In genomic region chr2:49804448-49804847, GRCm38 (mm10) we compare ENCODE assay signal across 26 mouse cellular contexts. TPM values are rescaled to one million over a fixed set of nuclear protein-coding genes. Genes with fewer than 3 reads are reported as not detected.
A peak's percentile ranks its signal among the peaks of the same experiment; 100 is the strongest.
DNase-seq lines count a peak whose midpoint lies in the region; ATAC-seq and TF ChIP-seq lines count a peak whose summit lies in the region.
"Had no signal": no experiment of that assay in that cellular context is flagged by ENCODE, and none has a peak within 500 bp of the region (broad histone marks: within the 10 kb centered on the region; RNA-seq: fewer than 3 reads in every experiment).

No protein-coding gene starts in this region.

- H3K9me3 ChIP-seq in kidney, embryonic 15.5 days (replicated peaks) = no peaks in the 10 kb centered on the region
- no peaks in the 10 kb centered on the region for H3K9me3 ChIP-seq in neural tube, embryonic 15.5 days (replicated peaks)
- H3K9me3 ChIP-seq in stomach, postnatal 0 days (ENCODE audit: control insufficient read depth, low read length) = no peaks in the 10 kb centered on the region
- H3K9me3 ChIP-seq: embryonic facial prominence, embryonic 12.5 days; embryonic facial prominence, embryonic 15.5 days; hindbrain, embryonic 12.5 days; hindbrain, embryonic 15.5 days had no signal

- H3K9ac ChIP-seq in kidney, embryonic 15.5 days = no peak overlapping the region
- H3K9ac ChIP-seq in neural tube, embryonic 15.5 days (replicated peaks) = no peak overlapping the region
- H3K9ac ChIP-seq in stomach, postnatal 0 days (ENCODE audit: low read length) = no peak overlapping the region
- H3K9ac ChIP-seq: embryonic facial prominence, embryonic 12.5 days; embryonic facial prominence, embryonic 15.5 days; forebrain, postnatal 0 days; hindbrain, embryonic 12.5 days; hindbrain, embryonic 15.5 days had no signal

- DNase-seq in kidney, adult 8-10 months = no peak
- no peak for DNase-seq in neural tube, embryonic 10.5 days (ENCODE audit: extremely low spot score, low spot score)
- no peak for DNase-seq in stomach, postnatal 0 days (ENCODE audit: low spot score)
- DNase-seq: adrenal gland, adult 2 months; adrenal gland, postnatal 14 days; cerebellum, adult 11 months; cerebellum, adult 2 months; cerebellum, adult 9-11 months; cerebellum, postnatal 25 days; forebrain, postnatal 0 days; gastrocnemius, adult 2 months; gastrocnemius, postnatal 14 days; heart, adult 2 months had no signal

- peaks cover 15% of the 10 kb centered on the region for H3K4me1 ChIP-seq in kidney, embryonic 15.5 days
- peaks cover 12% of the 10 kb centered on the region for H3K4me1 ChIP-seq in neural tube, embryonic 15.5 days
- H3K4me1 ChIP-seq in stomach, postnatal 0 days (replicated peaks; ENCODE audit: control insufficient read depth, insufficient read depth) = no peaks in the 10 kb centered on the region
- H3K4me1 ChIP-seq: embryonic facial prominence, embryonic 12.5 days; hindbrain, embryonic 12.5 days; hindbrain, embryonic 15.5 days had no signal

- no peaks in the 10 kb centered on the region for H3K36me3 ChIP-seq in kidney, embryonic 15.5 days
- no peaks in the 10 kb centered on the region for H3K36me3 ChIP-seq in neural tube, embryonic 15.5 days
- no peaks in the 10 kb centered on the region for H3K36me3 ChIP-seq in stomach, postnatal 0 days (ENCODE audit: control insufficient read depth, insufficient read depth, low read length)
- H3K36me3 ChIP-seq: embryonic facial prominence, embryonic 12.5 days; embryonic facial prominence, embryonic 15.5 days; hindbrain, embryonic 12.5 days; hindbrain, embryonic 15.5 days had no signal

- peak; percentile 25; the same call in 1 of the 2 replicates for ATAC-seq in kidney, embryonic 15.5 days (replicated peaks; ENCODE audit: low FRiP score)
- 0 out of 2 replicates have a peak, but pooled peaks have one; percentile 14 for ATAC-seq in neural tube, embryonic 15.5 days (ENCODE audit: low FRiP score)
- ATAC-seq in stomach, postnatal 0 days (ENCODE audit: low FRiP score, low TSS enrichment) = peak; percentile 18; the same call in 1 of the 2 replicates
- ATAC-seq in granulocyte monocyte progenitor cell, adult 5-6 weeks (replicated peaks; ENCODE audit: poor library complexity, severe bottlenecking) = no peak
- ATAC-seq: CD4-positive, CD25-positive, alpha-beta regulatory T cell, adult 4 months; forebrain, embryonic 14.5 days; forebrain, postnatal 0 days had no signal

- no peak for TF ChIP-seq EP300 in stomach, postnatal 0 days (optimal IDR thresholded peaks at IDR 0.05)

- WGBS in kidney, embryonic 15.5 days = 62% methylated on average over 8 of the region's 8 CpGs
- WGBS in neural tube, embryonic 15.5 days = 74% methylated on average over 8 of the region's 8 CpGs
- WGBS in stomach, postnatal 0 days = 72% methylated on average over 8 of the region's 8 CpGs

- no peak overlapping the region for H3K4me3 ChIP-seq in kidney, embryonic 15.5 days (replicated peaks)
- no peak overlapping the region for H3K4me3 ChIP-seq in neural tube, embryonic 15.5 days (replicated peaks)
- H3K4me3 ChIP-seq in stomach, postnatal 0 days (ENCODE audit: low read depth, low read length) = no peak overlapping the region
- H3K4me3 ChIP-seq: embryonic facial prominence, embryonic 12.5 days; embryonic facial prominence, embryonic 15.5 days; gastrocnemius, adult 2 months; heart, adult 2 months; hindbrain, embryonic 12.5 days; hindbrain, embryonic 15.5 days had no signal

- H3K27ac ChIP-seq in kidney, embryonic 15.5 days = no peak overlapping the region
- no peak overlapping the region for H3K27ac ChIP-seq in neural tube, embryonic 15.5 days (replicated peaks)
- no peak overlapping the region for H3K27ac ChIP-seq in stomach, postnatal 0 days (replicated peaks)
- H3K27ac ChIP-seq: embryonic facial prominence, embryonic 12.5 days; embryonic facial prominence, embryonic 15.5 days; gastrocnemius, adult 2 months; heart, adult 2 months; hindbrain, embryonic 12.5 days; hindbrain, embryonic 15.5 days had no signal

- no peaks in the 10 kb centered on the region for H3K27me3 ChIP-seq in kidney, embryonic 15.5 days
- H3K27me3 ChIP-seq in neural tube, embryonic 15.5 days (replicated peaks) = no peaks in the 10 kb centered on the region
- H3K27me3 ChIP-seq in stomach, postnatal 0 days (ENCODE audit: control insufficient read depth, insufficient read depth, low read length) = no peaks in the 10 kb centered on the region
- H3K27me3 ChIP-seq: embryonic facial prominence, embryonic 12.5 days; embryonic facial prominence, embryonic 15.5 days; hindbrain, embryonic 12.5 days; hindbrain, embryonic 15.5 days had no signal

- no peak overlapping the region for H3K4me2 ChIP-seq in kidney, embryonic 15.5 days
- no peak overlapping the region for H3K4me2 ChIP-seq in neural tube, embryonic 15.5 days
- H3K4me2 ChIP-seq in stomach, postnatal 0 days (replicated peaks; ENCODE audit: low read depth) = no peak overlapping the region
- H3K4me2 ChIP-seq: embryonic facial prominence, embryonic 12.5 days; embryonic facial prominence, embryonic 15.5 days; heart, embryonic 11.5 days; hindbrain, embryonic 12.5 days; hindbrain, embryonic 15.5 days had no signal

- TF ChIP-seq CTCF in stomach, postnatal 0 days (IDR thresholded peaks at IDR 0.05; ENCODE audit: low read depth) = no peak

RNA-seq across cellular contexts. Expression of gene Lypd6b, which starts 17.0 kb away (rescaled TPM):
- 10.0 and 11.6 TPM in 2 replicates for polyA plus RNA-seq in kidney, embryonic 15.5 days (2015; fragmentation: Nextera tagmentation; extraction: Ambion mirVana)
- polyA plus RNA-seq in neural tube, embryonic 15.5 days (2015; fragmentation: Nextera tagmentation; extraction: Ambion mirVana) = 20.7 and 22.1 TPM in 2 replicates
- 31.2 and 31.8 TPM in 2 replicates for polyA plus RNA-seq in stomach, postnatal 0 days (2015; fragmentation: Nextera tagmentation; extraction: Ambion mirVana)
- total RNA-seq in granulocyte monocyte progenitor cell, adult 5-6 weeks (2014; fragmentation: Nextera tagmentation) = not detected in 2 replicates
- 0.10 TPM in 1 of 2 replicates, not detected in the other for total RNA-seq in granulocyte monocyte progenitor cell, adult 5-6 weeks (2017)
- total RNA-seq: gastrocnemius, adult 2 months; gastrocnemius, postnatal 14 days; gastrocnemius, postnatal 4 days; heart, postnatal 25 days; MEL had no signal
